Mouse (Mus musculus): ENCODE results near the gene Bcr. TPM values are rescaled to one million over a fixed set of nuclear protein-coding genes. Genes with fewer than 3 reads are reported as not detected.

Gene Bcr
- polyA plus RNA-seq, 1 experiment from 2014 or later = 10.6 TPM

DNA sequence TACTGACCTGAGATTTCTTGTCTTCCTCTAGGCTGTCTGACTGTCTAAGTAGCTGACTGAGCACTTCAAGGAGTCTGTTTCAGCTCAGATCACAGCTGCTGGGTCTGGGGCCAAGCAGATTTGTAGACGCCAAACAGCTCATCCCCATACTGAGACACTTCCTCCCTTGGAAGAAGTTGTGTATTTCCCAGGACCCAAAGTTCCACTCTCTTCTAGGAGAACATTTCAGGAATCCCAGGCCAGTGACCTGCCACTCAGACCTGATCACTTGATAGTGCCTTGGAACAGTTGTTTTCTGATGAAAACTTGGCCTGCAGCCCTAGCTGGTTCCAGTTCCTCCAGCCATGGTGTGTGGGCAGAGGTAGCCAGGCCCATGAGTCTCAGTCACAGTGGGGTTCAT, 140.3 kb downstream of the Bcr start:
- H3K27ac ChIP-seq = no peak overlapping the region
- no peak overlapping the region for H3K9ac ChIP-seq
- H3K27me3 ChIP-seq = no peaks in the 10 kb centered on the region
- WGBS = 76% methylated on average over 1 of the region's 1 CpGs
- no peaks in the 10 kb centered on the region for H3K4me1 ChIP-seq
- no peaks in the 10 kb centered on the region for H3K9me3 ChIP-seq
- no peaks in the 10 kb centered on the region for H3K36me3 ChIP-seq
- H3K4me2 ChIP-seq = no peak overlapping the region
- ATAC-seq (ENCODE audit: insufficient number of reproducible peaks, insufficient read depth, low FRiP score, low TSS enrichment, low read depth) = no peak
- H3K4me3 ChIP-seq = no peak overlapping the region

DNA sequence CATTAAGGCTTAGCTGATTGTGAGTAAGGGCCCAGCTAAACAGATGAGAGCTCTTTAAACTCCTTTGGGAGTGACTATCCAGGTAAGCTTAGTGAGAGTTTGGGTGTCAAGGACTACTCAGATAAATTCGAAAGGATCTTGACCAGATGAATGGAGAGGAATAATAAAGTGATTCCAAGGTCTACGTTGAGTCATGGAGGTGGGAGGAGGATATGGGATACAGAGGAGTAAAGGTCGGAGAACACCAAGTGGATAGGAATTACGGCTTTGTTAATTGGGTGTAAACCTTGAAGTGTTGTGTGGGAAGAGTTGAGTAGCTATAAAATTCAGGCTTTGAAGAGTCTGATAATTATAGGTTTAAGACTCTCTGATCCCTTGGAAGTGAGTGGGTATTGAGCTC, 145.8 kb downstream of the Bcr start:
- ATAC-seq (ENCODE audit: insufficient number of reproducible peaks, insufficient read depth, low FRiP score, low TSS enrichment, low read depth) = no peak
- Histone ChIP-seq H3K4me3 (no peak overlapping the region), H3K36me3 (no peaks in the 10 kb centered on the region), H3K27ac (no peak overlapping the region), H3K4me2 (no peak overlapping the region), H3K9me3 (no peaks in the 10 kb centered on the region), H3K9ac (no peak overlapping the region), H3K4me1 (no peaks in the 10 kb centered on the region), H3K27me3 (no peaks in the 10 kb centered on the region)
- 76% methylated on average over 4 of the region's 4 CpGs for WGBS

DNA sequence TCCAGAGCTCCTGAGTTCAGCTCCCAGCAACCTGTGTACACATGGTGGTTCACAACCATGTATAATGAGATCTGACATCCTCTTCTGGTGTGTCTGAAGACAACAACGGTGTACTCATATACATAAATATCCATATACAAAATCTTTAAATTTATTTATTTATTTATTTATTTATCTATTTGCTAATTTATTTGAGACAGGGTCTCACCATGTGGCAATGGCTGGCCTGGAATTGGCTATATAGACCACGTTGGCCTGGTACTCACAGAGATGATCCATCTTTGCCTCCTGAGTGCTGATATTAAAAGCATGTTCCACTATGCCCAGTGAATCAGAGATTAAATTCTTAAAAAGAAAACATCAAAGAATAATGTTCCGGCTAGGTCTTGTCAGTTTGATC, 150.4 kb downstream of the Bcr start:
- no peaks in the 10 kb centered on the region for H3K9me3 ChIP-seq
- 89% methylated on average over 3 of the region's 3 CpGs for WGBS
- H3K27me3 ChIP-seq = no peaks in the 10 kb centered on the region
- H3K27ac ChIP-seq = no peak overlapping the region
- no peak for ATAC-seq (ENCODE audit: insufficient number of reproducible peaks, insufficient read depth, low FRiP score, low TSS enrichment, low read depth)
- no peak overlapping the region for H3K4me3 ChIP-seq
- H3K4me2 ChIP-seq = no peak overlapping the region
- no peak overlapping the region for H3K9ac ChIP-seq
- H3K36me3 ChIP-seq = no peaks in the 10 kb centered on the region; the same call in 1 of the 2 replicates
- H3K4me1 ChIP-seq = peaks cover 5% of the 10 kb centered on the region

DNA sequence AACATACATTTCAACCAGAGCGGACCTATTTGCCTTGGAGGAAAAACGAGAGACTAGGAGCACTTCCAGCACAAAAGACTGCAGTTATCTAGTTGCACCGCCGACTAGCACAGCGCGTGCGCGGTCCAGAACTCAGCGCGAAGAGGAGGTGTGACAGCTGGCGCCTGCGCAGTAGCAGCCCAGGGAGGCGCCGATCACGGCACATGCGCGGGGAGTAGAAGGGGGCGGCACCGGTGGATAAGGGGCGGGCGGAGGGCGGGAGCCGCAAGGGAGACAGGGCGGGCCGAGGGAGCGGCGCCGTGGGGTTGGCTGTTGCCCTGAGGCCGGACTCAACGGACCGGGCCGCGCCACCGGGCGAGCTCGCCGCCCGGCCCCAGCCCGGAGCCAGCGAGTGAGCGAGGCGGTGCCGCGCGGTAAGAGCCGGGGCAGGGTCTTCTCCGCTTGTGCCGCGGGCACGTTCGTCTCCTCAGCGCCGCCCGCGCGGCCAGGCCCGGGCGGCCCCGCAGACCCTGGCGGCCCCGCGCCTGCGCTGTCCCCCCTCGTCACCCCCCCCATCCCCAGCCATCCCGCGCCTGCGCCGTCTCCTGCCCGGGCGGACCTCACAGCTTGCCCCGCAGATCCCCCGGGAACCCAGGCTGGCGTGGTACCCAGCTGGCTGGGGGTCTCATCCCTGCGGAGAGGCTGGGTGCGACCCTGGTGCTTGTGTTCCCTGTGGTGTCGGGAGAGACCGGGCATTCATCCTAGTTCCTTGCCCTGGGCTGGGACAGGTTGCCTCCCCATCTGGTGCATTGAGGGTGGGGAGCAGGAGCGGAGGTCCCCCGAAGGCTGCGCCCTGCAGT, 151.6 kb downstream of the Bcr start, which contains the start of gene Specc1l:
Gene Specc1l (plus strand): TSS at position 267 of the 839 bp plus-strand sequence.
- no peaks in the 10 kb centered on the region for H3K27me3 ChIP-seq
- peak within 1 kb of the TSS; percentile 89 for H3K4me3 ChIP-seq
- ATAC-seq (ENCODE audit: insufficient number of reproducible peaks, insufficient read depth, low FRiP score, low TSS enrichment, low read depth) = peak; percentile 98
- H3K36me3 ChIP-seq = no peaks in the 10 kb centered on the region; the same call in 1 of the 2 replicates
- peak within 1 kb of the TSS; percentile 94 for H3K9ac ChIP-seq
- H3K27ac ChIP-seq = peak within 1 kb of the TSS; percentile 99
- H3K4me1 ChIP-seq = peaks cover 5% of the 10 kb centered on the region
- no peaks in the 10 kb centered on the region for H3K9me3 ChIP-seq
- WGBS = under 1% methylated on average over 47 of the region's 80 CpGs
- H3K4me2 ChIP-seq = peak within 1 kb of the TSS; percentile 69

DNA sequence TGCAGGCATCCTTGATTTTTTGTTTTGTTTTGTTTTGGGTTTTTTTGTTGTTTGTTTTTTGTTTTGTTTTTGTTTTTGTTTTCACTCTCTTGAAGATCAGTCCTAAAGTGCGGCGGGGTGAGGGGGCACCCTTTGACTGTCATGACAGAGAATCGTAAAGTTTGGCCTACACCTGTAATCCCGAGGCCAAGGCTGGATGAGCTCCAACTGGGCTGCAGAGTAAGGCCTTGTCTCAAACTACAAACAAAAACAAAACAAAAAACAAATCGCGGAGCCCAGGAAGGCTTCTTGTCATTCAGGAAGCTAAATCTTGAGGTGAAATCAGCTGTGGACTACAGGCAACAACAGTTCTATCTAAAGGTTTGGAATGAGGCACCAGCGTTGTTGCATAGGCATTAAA, 152.6 kb downstream of the Bcr start:
- no peaks in the 10 kb centered on the region for H3K9me3 ChIP-seq
- H3K36me3 ChIP-seq = no peaks in the 10 kb centered on the region; the same call in 1 of the 2 replicates
- no peaks in the 10 kb centered on the region for H3K27me3 ChIP-seq
- peak overlapping the region; percentile 89 for H3K4me3 ChIP-seq
- no peak for ATAC-seq (ENCODE audit: insufficient number of reproducible peaks, insufficient read depth, low FRiP score, low TSS enrichment, low read depth)
- peak overlapping the region; percentile 69 for H3K4me2 ChIP-seq
- H3K27ac ChIP-seq = no peak overlapping the region
- WGBS = 51% methylated on average over 7 of the region's 7 CpGs
- peaks cover 5% of the 10 kb centered on the region for H3K4me1 ChIP-seq
- peak overlapping the region; percentile 94 for H3K9ac ChIP-seq

DNA sequence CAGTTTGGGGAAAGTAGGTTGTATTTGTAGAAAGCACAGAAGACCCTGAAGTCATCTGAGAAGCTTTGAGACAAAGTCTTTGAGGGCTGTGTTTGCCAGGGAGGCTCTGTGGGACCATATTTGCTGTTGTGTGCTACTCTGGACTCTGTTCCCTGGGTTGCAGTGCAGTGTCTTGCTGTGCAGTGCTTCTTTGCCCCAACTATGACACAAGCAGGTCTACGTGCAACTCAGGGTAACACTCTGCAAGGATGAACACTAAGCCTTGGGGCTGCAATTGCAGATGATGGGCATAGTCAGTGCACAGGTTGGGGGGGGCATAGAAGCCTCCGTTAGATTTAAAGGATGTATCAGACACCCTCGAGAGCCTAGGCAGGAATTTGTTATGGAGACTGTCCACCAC, 160.3 kb downstream of the Bcr start:
- ATAC-seq (ENCODE audit: insufficient number of reproducible peaks, insufficient read depth, low FRiP score, low TSS enrichment, low read depth) = no peak
- Histone ChIP-seq H3K36me3 (no peaks in the 10 kb centered on the region), H3K4me1 (peaks cover 28% of the 10 kb centered on the region), H3K9me3 (no peaks in the 10 kb centered on the region), H3K27ac (no peak overlapping the region), H3K4me2 (no peak overlapping the region), H3K27me3 (no peaks in the 10 kb centered on the region), H3K4me3 (no peak overlapping the region), H3K9ac (no peak overlapping the region)
- WGBS = 89% methylated on average over 3 of the region's 3 CpGs

DNA sequence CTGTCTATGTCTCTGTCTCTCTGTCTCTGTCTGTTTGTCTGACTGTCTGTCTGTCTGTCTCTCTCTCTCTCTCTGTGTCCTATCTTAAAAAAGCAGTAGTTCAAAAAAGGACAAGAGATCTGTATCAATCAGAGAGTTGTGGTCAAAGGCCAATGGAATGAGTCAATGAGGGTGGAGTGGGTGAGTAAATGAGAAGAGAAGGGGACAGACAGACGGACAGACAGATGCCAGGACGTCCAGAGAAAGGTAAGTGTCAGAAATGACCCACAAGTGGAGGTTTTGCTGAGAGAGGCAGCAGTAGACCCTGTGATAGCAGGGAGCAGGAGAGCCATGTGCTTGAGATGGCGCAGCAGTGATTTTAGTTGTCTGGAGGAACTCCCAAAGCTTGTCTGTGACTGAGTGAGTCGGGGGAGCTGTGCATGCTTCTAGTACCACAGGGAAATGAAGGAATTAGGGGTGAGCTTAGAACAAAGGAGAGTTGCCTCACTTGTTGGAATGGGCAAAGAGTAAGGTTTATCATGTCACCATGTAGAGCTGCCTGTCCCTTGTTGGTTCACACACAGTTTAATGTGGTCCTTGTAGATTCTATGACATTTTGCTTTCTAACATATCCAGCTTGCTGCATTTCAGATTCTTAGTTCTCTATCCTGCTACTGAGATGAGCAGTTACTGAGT, 161.7 kb downstream of the Bcr start:
- H3K36me3 ChIP-seq = no peaks in the 10 kb centered on the region
- H3K9me3 ChIP-seq = no peaks in the 10 kb centered on the region
- peak overlapping the region; percentile 33; the same call in 1 of the 2 replicates for H3K27ac ChIP-seq
- ATAC-seq (ENCODE audit: insufficient number of reproducible peaks, insufficient read depth, low FRiP score, low TSS enrichment, low read depth) = no peak
- no peaks in the 10 kb centered on the region for H3K27me3 ChIP-seq
- no peak overlapping the region for H3K4me2 ChIP-seq
- H3K4me1 ChIP-seq = peaks cover 28% of the 10 kb centered on the region
- no peak overlapping the region for H3K9ac ChIP-seq
- no peak overlapping the region for H3K4me3 ChIP-seq
- WGBS = 57% methylated on average over 4 of the region's 4 CpGs

DNA sequence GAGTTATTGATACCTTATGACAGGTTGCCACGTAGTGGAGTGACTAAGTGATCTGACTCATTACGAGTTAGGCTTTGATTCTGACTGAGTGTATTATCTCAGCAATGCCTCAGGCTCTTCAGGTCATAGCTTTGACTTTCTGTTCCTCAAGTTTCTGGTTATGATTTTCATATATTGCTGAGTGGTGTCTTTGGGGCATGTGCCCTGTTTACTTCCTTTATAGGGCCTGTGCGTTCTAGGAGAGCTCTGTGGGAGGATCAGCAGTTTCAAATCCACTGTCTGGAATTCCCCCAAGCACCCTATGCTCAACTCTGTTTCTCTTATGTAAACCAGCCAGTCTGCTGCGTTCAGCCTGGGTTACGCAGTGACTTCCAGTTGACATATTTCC, 162.2 kb downstream of the Bcr start:
- WGBS = 41% methylated on average over 5 of the region's 5 CpGs
- H3K4me3 ChIP-seq = no peak overlapping the region
- H3K4me1 ChIP-seq = peaks cover 28% of the 10 kb centered on the region
- no peaks in the 10 kb centered on the region for H3K27me3 ChIP-seq
- H3K36me3 ChIP-seq = no peaks in the 10 kb centered on the region
- ATAC-seq (ENCODE audit: insufficient number of reproducible peaks, insufficient read depth, low FRiP score, low TSS enrichment, low read depth) = no peak
- H3K27ac ChIP-seq = peak overlapping the region; percentile 44; the same call in 1 of the 2 replicates
- H3K9me3 ChIP-seq = no peaks in the 10 kb centered on the region
- no peak overlapping the region for H3K9ac ChIP-seq
- no peak overlapping the region for H3K4me2 ChIP-seq

DNA sequence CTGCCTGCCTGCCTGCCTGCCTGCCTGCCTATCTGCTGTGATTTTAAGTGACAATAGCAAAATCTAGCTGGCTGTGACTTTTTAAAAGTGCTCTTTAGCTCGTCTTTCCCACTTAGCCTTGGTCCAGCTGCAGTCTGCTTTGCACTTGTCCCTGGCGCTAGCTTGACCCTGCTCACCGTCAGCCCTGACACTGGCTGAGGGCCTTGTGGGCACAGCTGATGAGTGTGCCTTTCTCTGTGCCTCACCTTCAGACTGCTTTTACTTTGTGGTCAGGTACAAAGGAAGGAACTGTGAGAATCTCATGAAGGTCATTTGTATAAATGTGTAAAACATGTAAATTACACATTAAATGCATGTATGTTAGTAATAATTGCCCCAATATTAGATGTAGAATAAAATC, 163.8 kb downstream of the Bcr start:
- H3K4me3 ChIP-seq = no peak overlapping the region
- no peak overlapping the region for H3K27ac ChIP-seq
- no peak overlapping the region for H3K9ac ChIP-seq
- ATAC-seq (ENCODE audit: insufficient number of reproducible peaks, insufficient read depth, low FRiP score, low TSS enrichment, low read depth) = no peak
- WGBS = 81% methylated on average over 3 of the region's 3 CpGs
- no peak overlapping the region for H3K4me2 ChIP-seq
- H3K9me3 ChIP-seq = no peaks in the 10 kb centered on the region
- H3K27me3 ChIP-seq = no peaks in the 10 kb centered on the region
- peaks cover 28% of the 10 kb centered on the region for H3K4me1 ChIP-seq
- H3K36me3 ChIP-seq = peaks cover 6% of the 10 kb centered on the region; the same call in 1 of the 2 replicates

DNA sequence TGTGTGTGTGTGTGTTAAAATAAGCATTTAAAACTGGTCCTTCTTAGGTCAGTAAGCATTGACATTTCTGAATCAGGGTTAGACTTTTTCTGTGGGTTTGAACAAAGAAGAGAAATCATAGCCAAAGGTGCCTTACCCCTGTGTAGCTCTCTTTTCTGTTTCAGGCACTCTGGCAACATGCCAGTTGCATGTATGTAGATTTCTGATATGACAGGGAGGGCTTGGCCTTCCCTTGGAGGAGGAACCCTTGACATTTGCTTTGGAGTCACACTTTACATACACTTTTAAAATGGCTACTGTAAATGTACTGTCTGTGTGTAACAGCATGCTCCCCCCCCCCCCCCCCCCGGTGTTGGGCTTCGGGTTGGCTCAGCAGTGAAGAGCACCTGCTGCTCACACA, 164.2 kb downstream of the Bcr start:
- H3K36me3 ChIP-seq = peaks cover 6% of the 10 kb centered on the region; the same call in 1 of the 2 replicates
- H3K9me3 ChIP-seq = no peaks in the 10 kb centered on the region
- no peak overlapping the region for H3K4me3 ChIP-seq
- H3K4me2 ChIP-seq = no peak overlapping the region
- H3K9ac ChIP-seq = no peak overlapping the region
- H3K27me3 ChIP-seq = no peaks in the 10 kb centered on the region
- ATAC-seq (ENCODE audit: insufficient number of reproducible peaks, insufficient read depth, low FRiP score, low TSS enrichment, low read depth) = no peak
- 17% methylated on average over 1 of the region's 2 CpGs for WGBS
- H3K4me1 ChIP-seq = peaks cover 29% of the 10 kb centered on the region
- no peak overlapping the region for H3K27ac ChIP-seq

DNA sequence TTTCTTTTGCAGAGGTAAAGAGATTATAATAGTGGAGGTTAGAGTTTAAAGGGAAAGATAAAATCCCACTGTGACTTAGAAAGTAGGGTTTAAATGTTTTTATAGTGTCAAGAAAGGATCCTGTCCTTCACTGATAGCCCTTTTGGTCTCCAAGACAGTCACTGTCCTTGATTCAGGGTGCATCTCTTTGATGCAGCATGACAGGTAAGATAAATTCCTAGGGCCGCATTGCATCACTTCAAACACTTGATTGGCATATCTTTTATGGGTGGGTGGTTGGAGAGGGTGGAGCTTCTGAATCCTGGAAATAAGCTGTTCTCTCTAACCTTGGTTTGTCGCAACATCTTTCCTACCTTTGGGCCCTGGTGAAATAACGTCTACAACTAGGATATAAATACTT, 167.0 kb downstream of the Bcr start:
- WGBS = 80% methylated on average over 3 of the region's 3 CpGs
- Histone ChIP-seq H3K27ac (no peak overlapping the region), H3K4me1 (peaks cover 18% of the 10 kb centered on the region), H3K36me3 (peaks cover 24% of the 10 kb centered on the region), H3K27me3 (no peaks in the 10 kb centered on the region), H3K4me3 (no peak overlapping the region), H3K9ac (no peak overlapping the region), H3K9me3 (no peaks in the 10 kb centered on the region), H3K4me2 (no peak overlapping the region)
- no peak for ATAC-seq (ENCODE audit: insufficient number of reproducible peaks, insufficient read depth, low FRiP score, low TSS enrichment, low read depth)

DNA sequence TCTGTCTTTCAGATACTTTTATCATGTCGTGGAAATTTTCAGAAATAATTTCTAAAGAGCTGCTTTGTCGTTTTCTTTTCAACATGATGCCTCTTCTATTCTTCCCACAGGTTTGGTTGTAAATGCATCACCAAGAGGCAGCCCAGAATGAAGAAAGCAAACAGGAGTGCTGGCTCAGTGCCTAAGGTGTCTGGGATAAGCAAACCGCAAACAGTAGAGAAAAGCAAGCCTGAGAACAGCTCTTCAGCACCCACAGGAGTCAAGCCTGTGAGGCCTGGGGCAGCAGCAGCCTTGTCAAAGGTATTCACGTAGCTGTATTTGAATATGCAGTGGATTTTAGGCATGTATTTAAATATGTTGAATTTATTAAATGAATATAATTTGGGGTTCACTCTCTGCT, 170.2 kb downstream of the Bcr start:
- ATAC-seq (ENCODE audit: insufficient number of reproducible peaks, insufficient read depth, low FRiP score, low TSS enrichment, low read depth) = no peak
- Histone ChIP-seq H3K9me3 (no peaks in the 10 kb centered on the region), H3K4me3 (no peak overlapping the region), H3K4me1 (peaks cover 7% of the 10 kb centered on the region; the same call in 1 of the 2 replicates), H3K36me3 (peaks cover 35% of the 10 kb centered on the region), H3K4me2 (no peak overlapping the region), H3K27ac (no peak overlapping the region), H3K27me3 (no peaks in the 10 kb centered on the region), H3K9ac (no peak overlapping the region)
- 78% methylated on average over 4 of the region's 4 CpGs for WGBS
